Mouse (Mus musculus) bone marrow macrophage, adult 2 months (primary cell): Measurements from ENCODE around the gene Ggps1. TPM values are rescaled to one million over a fixed set of nuclear protein-coding genes. Genes with fewer than 3 reads are reported as not detected.
A peak's percentile ranks its signal among the peaks of the same experiment; 100 is the strongest.
"Not testable (repeated sequence)": the region's sequence is repeated elsewhere in the genome, so short reads cannot be mapped to it uniquely, and the experiment has no call there.

Experiments used
- H3K27ac ChIP-seq: 2 replicates; pipeline ENCODE4 v1.5.1; 2012; ENCODE audit warnings: low read depth, low read length; ENCODE audit not compliant: insufficient read depth
- H3K4me1 ChIP-seq: 2 replicates; pipeline ENCODE4 v1.6.1; 2012; ENCODE audit warnings: low read length; ENCODE audit not compliant: control insufficient read depth, insufficient read depth
- H3K4me3 ChIP-seq: 2 replicates; pipeline ENCODE4 v1.5.1; 2012; ENCODE audit warnings: mild to moderate bottlenecking, low read length, moderate library complexity; ENCODE audit not compliant: insufficient read depth
- CTCF ChIP-seq: IDR thresholded peaks from 2 replicates; pipeline ENCODE4 v1.5.1; 2012; ENCODE audit warnings: low read depth, mild to moderate bottlenecking, low read length, moderate library complexity
- POLR2A ChIP-seq: IDR thresholded peaks from 2 replicates; pipeline ENCODE4 v1.6.1; 2012; ENCODE audit warnings: mild to moderate bottlenecking, low read depth, low read length, borderline replicate concordance
- polyA plus RNA-seq: library from polyadenylated mRNA; stranded (reverse); fragments of >200 nt; gene quantifications from 2 replicates; pipeline ENCODE4 v1.2.4, GENCODE M21; 2012; ENCODE audit not compliant: missing spikeins, insufficient read depth, insufficient read length

The Ggps1 gene
- polyA plus RNA-seq, 1 experiment, result 29.9 TPM

- TF ChIP-seq CTCF (no peak), POLR2A (peak; percentile 64; the same call in 1 of the 2 replicates)
- peak within 1 kb of the TSS; percentile 88 for H3K27ac ChIP-seq
- peaks cover 17% of the 10 kb centered on the region for H3K4me1 ChIP-seq
- H3K4me3 ChIP-seq, result peak within 1 kb of the TSS; percentile 80
Measured at GRCm38 (mm10) chr13:14039292-14039965, 23.9 kb downstream of the Ggps1 start, which contains the start of gene Tbce. TSS of gene Tbce (minus strand) at chr13:14039638.

DNA sequence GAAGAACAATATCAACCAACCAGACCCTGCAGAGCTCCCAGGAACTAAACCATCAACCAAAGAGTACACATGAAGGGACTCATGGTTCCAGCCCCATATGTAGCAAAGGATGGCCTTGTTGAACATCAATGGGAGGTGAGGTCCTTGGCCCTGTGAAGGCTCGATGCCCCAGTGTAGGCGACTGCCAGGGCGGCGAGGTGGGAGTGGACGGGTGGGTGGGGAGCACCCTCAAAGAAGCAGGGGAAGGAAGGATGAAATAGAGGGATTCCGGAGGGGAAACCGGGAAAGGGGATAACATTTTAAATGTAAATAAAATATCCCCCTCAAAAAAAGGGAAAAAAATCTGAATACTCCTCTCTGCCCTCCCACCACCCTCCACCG, 24.4 kb downstream of the Ggps1 start:
- Histone ChIP-seq H3K4me1 (peaks cover 22% of the 10 kb centered on the region), H3K4me3 (peak overlapping the region; percentile 80), H3K27ac (no peak overlapping the region)
- TF ChIP-seq POLR2A, result no peak
- no peak for TF ChIP-seq CTCF

- Histone ChIP-seq H3K4me1 (peaks cover 31% of the 10 kb centered on the region), H3K27ac (peak overlapping the region; percentile 51)
- TF ChIP-seq POLR2A, result no peak
- no peak for TF ChIP-seq CTCF
Measured at GRCm38 (mm10) chr13:14035875-14036630, 27.2 kb downstream of the Ggps1 start.

GRCm38 (mm10) chr13:14035352-14035751, 27.9 kb downstream of the Ggps1 start:
- peaks cover 28% of the 10 kb centered on the region for H3K4me1 ChIP-seq
- not testable (repeated sequence) for H3K27ac ChIP-seq, H3K4me3 ChIP-seq

More at GRCm38 (mm10) chr13:14035875-14036630, 27.2 kb downstream of the Ggps1 start:
- H3K4me3 ChIP-seq, result no peak overlapping the region

DNA sequence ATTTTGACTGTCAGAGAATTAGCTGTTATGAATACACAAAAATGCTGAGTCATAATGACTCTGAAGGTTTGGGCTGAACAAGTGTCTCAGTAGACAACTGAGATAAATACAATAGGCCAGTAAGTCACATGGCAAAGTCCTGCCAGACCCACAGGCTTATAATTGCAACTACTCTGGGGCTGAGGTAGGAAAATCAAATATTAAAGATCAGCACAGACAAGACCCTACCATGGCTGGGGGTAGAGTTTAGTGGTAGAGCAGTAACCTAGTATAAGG, 29.3 kb downstream of the Ggps1 start:
- Histone ChIP-seq H3K27ac (peak overlapping the region; percentile 60), H3K4me3 (no peak overlapping the region), H3K4me1 (peaks cover 26% of the 10 kb centered on the region)
- TF ChIP-seq POLR2A, result no peak
- no peak for TF ChIP-seq CTCF

GRCm38 (mm10) chr13:14033309-14034072, 29.8 kb downstream of the Ggps1 start:
- TF ChIP-seq CTCF, result no peak
- TF ChIP-seq POLR2A, result no peak
- Histone ChIP-seq H3K27ac (no peak overlapping the region), H3K4me3 (no peak overlapping the region), H3K4me1 (peaks cover 26% of the 10 kb centered on the region)

DNA sequence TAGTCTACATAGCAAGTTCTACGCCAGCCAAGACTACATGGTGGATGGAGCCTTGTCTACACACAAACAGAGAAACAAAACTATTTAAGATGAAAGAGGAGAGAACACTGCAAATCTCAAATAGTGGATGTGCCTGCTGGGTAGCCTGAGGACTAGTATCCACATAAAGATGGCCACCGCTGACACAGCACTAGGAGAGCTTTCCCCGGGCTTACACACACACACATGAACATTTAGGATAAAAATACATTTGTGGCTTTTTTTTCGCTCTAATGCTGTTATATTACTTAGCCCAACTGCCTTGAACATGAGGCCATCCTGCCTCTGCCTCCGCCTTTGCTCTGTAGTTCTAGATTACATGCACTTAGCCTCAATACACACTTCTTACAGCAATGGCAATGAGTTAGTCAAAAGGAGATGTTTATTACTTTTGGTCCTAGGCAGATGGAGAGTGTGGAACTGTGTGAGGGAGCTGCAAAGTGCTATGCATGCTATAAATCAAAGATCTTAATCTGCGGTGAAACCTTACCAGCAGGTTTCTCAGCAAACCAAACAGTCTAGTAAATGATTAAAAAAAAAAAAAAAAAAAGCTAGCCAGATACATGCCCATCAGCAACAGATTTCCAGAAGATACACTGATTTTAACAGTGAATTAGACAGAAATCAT, 37.0 kb downstream of the Ggps1 start:
- TF ChIP-seq POLR2A, result no peak
- no peak for TF ChIP-seq CTCF

DNA sequence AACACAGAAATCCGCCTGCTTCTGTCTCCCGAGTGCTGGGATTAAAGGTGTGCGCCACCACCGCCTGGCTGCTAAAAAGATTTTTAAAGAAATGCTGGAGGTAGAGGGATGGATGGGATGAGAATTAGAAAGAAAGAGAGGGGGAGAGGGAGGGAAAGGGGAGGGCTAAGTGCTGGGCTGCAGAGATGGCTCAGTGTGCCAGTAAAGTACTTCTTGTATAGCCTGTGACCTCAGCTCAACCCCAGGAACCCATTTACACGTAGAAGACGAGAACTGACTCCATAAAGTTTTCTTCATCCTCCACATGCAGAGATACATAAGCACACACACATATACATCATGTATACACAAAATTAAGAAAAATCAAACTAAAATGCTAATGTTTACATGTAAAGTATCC, 37.7 kb downstream of the Ggps1 start:
- H3K4me3 ChIP-seq, result no peak overlapping the region
- TF ChIP-seq CTCF (no peak), POLR2A (no peak)
- no peaks in the 10 kb centered on the region for H3K4me1 ChIP-seq
- no peak overlapping the region for H3K27ac ChIP-seq

More for the DNA sequence above, 37.0 kb downstream of the Ggps1 start:
- H3K4me3 ChIP-seq, result no peak overlapping the region
- H3K4me1 ChIP-seq, result no peaks in the 10 kb centered on the region
- H3K27ac ChIP-seq, result no peak overlapping the region

DNA sequence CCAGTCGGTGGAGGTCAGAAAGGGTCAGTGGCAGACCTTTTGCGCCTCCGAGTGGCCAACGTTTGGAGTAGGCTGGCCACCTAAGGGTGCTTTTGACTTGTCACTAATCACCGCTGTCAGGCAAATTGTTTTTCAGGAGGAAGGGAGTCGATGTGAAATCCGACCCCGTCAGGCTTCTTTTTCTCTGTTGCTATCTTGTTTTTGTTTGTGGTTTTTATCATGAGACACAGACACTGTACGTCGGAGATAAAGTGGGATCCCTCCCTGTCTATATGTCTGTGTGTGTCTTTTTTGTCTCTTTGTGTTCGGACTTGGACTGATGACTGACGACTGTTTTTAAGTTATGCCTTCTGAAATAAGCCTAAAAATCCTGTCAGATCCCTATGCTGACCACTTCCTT, 41.9 kb downstream of the Ggps1 start:
- not testable (repeated sequence) for H3K4me1 ChIP-seq, H3K4me3 ChIP-seq, H3K27ac ChIP-seq

DNA sequence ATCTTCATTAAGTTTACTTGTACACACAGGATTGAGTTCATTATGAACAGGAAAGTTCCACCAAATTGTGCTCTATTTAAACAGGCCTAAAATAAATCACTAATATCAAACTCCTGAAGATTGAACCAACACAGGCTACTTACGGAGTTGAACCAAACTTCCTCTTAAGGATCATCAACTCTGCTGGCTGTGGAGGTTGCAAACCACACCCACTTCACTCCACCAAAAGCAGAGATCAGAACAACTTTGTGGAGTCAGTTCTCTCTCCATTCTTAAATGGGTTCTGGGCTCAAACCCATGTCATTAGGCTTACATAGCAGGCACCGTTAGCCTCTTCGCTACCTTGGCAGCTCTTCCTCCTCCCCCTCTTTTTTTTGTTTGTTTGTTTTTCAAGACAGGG, 44.4 kb downstream of the Ggps1 start:
- H3K27ac ChIP-seq, result no peak overlapping the region

More for the DNA sequence above, 44.4 kb downstream of the Ggps1 start:
- Histone ChIP-seq H3K4me3 (no peak overlapping the region), H3K4me1 (0 out of 2 replicates have a peak, but pooled peaks cover 2% of the 10 kb centered on the region)
- TF ChIP-seq POLR2A (no peak), CTCF (no peak)
